Mouse (Mus musculus): ENCODE results near the gene Sdhc. TPM values are rescaled to one million over a fixed set of nuclear protein-coding genes. Genes with fewer than 3 reads are reported as not detected.
"Not testable (repeated sequence)": the region's sequence is repeated elsewhere in the genome, so short reads cannot be mapped to it uniquely, and the experiment has no call there.

The Sdhc gene
- total and polyA plus RNA-seq, 2 experiments, result 194 to 375 TPM

- no peaks in the 10 kb centered on the region for H3K27me3 ChIP-seq (ENCODE audit: control insufficient read depth, insufficient read depth, low read length)
- TF ChIP-seq CTCF (IDR thresholded peaks at IDR 0.05; ENCODE audit: low read depth, low read length) (no peak), POLR2A (IDR thresholded peaks at IDR 0.05; ENCODE audit: extremely low read depth, insufficient read depth, low read length) (no peak)
- peaks cover 14% of the 10 kb centered on the region; the same call in 1 of the 2 replicates for H3K79me2 ChIP-seq (ENCODE audit: control insufficient read depth, insufficient read depth, low read length)
- peak overlapping the region; percentile 73 for H3K27ac ChIP-seq (replicated peaks; ENCODE audit: insufficient read depth, low read depth, low read length)
- DNase-seq (ENCODE audit: extremely low read depth, low read depth, low spot score), result peak; percentile 39
- peak overlapping the region; percentile 40 for H3K4me3 ChIP-seq (ENCODE audit: insufficient read depth, low read depth, low read length)
- H3K36me3 ChIP-seq (ENCODE audit: control insufficient read depth, insufficient read depth, low read length), result no peaks in the 10 kb centered on the region; the same call in 1 of the 2 replicates
- WGBS, result 5% methylated on average over 18 of the region's 18 CpGs
- peak overlapping the region; percentile 69 for H3K9ac ChIP-seq (ENCODE audit: low read depth, low read length)
- peaks cover 7% of the 10 kb centered on the region for H3K4me1 ChIP-seq (ENCODE audit: control insufficient read depth, insufficient read depth, low read length)
Observed at GRCm38 (mm10) chr1:171150838-171151391, 512 bp upstream of the Sdhc start.

DNA sequence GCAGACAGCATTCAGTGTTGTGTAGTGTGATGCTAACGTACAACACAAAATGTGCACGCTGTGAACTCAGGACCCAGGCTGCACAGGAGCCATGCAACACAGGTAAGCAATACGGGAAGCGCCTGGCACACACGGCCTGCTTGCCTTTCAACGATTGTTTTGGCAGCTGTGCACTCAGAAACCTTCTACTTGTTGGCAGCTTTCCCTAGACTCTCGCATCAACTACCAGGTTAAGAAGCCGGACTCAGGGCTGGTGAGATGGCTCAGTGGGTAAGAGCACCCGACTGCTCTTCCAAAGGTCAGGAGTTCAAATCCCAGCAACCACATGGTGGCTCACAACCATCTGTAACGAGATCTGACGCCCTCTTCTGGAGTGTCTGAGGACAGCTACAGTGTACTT, 7.4 kb downstream of the Sdhc start:
- not testable (repeated sequence) for H3K4me1 ChIP-seq (ENCODE audit: control insufficient read depth, insufficient read depth, low read length); H3K9ac ChIP-seq (ENCODE audit: low read depth, low read length); H3K27me3 ChIP-seq (ENCODE audit: control insufficient read depth, insufficient read depth, low read length); H3K4me3 ChIP-seq (ENCODE audit: insufficient read depth, low read depth, low read length); H3K79me2 ChIP-seq (ENCODE audit: control insufficient read depth, insufficient read depth, low read length); H3K27ac ChIP-seq (replicated peaks; ENCODE audit: insufficient read depth, low read depth, low read length)
- peaks cover 38% of the 10 kb centered on the region for H3K36me3 ChIP-seq (ENCODE audit: control insufficient read depth, insufficient read depth, low read length)
- WGBS, result 23% methylated on average over 11 of the region's 11 CpGs
- peak; percentile 87 for DNase-seq (ENCODE audit: extremely low read depth, low read depth, low spot score)

DNA sequence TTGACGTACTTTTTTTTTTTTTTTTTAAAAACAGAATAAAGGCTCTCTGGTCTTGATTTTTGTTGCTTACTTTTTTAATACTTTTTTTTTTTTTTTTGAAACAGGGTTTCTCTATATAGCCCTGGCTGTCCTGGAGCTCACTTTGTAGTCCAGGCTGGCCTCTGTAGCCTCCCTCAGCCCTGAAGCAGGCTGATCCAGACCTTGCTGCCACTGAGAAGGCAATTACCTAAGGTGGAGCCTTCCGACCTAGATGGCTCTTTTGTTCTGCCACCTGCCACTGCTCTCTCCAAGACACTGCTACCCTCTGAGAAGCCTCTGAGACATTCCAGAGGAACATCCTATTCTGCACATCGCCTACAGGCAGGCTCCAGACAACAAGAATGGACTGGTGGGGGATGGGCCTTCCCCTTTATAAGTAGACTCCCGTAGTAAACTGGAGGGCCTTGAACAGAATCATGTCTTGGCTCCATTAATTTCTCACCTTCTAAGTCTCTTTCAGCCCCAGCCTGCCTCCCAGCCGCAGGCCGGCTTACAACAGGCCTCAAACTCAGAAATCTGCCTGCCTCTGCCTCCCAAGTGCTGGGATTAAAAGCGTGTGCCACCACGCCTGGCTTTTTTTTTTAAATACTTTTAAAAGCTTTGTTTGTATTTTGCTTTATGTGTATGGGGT, 12.8 kb downstream of the Sdhc start:
- H3K4me1 ChIP-seq (ENCODE audit: control insufficient read depth, insufficient read depth, low read length); H3K79me2 ChIP-seq (ENCODE audit: control insufficient read depth, insufficient read depth, low read length); H3K9ac ChIP-seq (ENCODE audit: low read depth, low read length); H3K4me3 ChIP-seq (ENCODE audit: insufficient read depth, low read depth, low read length); H3K27me3 ChIP-seq (ENCODE audit: control insufficient read depth, insufficient read depth, low read length); H3K27ac ChIP-seq (replicated peaks; ENCODE audit: insufficient read depth, low read depth, low read length); DNase-seq (ENCODE audit: extremely low read depth, low read depth, low spot score): not testable (repeated sequence)
- 96% methylated on average over 8 of the region's 8 CpGs for WGBS
- H3K36me3 ChIP-seq (ENCODE audit: control insufficient read depth, insufficient read depth, low read length), result peaks cover 63% of the 10 kb centered on the region

DNA sequence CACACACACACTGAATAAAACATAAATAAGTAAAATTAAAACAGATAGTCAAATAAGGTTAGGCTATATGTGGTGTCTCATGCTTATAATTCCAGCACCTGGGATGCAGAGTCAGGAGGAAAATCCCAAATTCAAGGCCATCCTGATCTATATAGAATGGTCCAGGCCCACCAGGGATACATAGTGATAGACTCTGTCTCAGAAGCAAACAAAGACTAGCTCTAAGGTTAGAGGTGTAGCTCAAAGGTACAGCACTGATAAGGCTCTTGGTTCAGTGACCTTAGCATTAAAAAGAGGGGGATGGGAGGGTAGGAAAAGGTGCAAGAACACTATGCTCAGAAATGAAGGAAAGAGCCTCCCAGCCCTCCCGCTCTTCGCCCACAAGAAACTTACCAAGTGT, 14.8 kb downstream of the Sdhc start:
- no peak overlapping the region for H3K4me3 ChIP-seq (ENCODE audit: insufficient read depth, low read depth, low read length)
- no peaks in the 10 kb centered on the region for H3K79me2 ChIP-seq (ENCODE audit: control insufficient read depth, insufficient read depth, low read length)
- no peaks in the 10 kb centered on the region for H3K27me3 ChIP-seq (ENCODE audit: control insufficient read depth, insufficient read depth, low read length)
- H3K4me1 ChIP-seq (ENCODE audit: control insufficient read depth, insufficient read depth, low read length), result peaks cover 3% of the 10 kb centered on the region; the same call in 1 of the 2 replicates
- DNase-seq (ENCODE audit: extremely low read depth, low read depth, low spot score), result no peak
- peaks cover 54% of the 10 kb centered on the region for H3K36me3 ChIP-seq (ENCODE audit: control insufficient read depth, insufficient read depth, low read length)
- no peak overlapping the region for H3K9ac ChIP-seq (ENCODE audit: low read depth, low read length)
- WGBS, result 95% methylated on average over 2 of the region's 2 CpGs
- TF ChIP-seq POLR2A (IDR thresholded peaks at IDR 0.05; ENCODE audit: extremely low read depth, insufficient read depth, low read length) (no peak), CTCF (IDR thresholded peaks at IDR 0.05; ENCODE audit: low read depth, low read length) (no peak)
- H3K27ac ChIP-seq (replicated peaks; ENCODE audit: insufficient read depth, low read depth, low read length), result no peak overlapping the region

DNA sequence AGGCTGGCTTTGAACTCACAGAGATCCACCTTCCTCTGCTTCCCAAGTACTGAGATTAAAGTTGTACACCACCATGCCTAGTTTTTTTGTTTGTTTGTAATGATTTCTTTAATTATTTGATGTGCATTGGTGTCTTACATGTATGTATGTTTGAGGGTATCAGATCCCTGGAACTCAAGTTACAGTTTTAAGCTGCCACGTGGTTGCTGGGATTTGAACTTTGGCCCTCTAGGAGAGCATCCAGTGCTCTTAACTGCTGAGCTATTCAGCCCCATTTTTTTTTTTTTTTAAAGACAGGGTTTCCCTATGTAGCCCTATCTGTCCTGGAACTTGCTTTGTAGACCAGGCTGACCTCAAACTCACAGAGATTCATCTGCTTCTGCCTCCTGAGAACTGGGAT, 19.4 kb downstream of the Sdhc start:
- TF ChIP-seq POLR2A (IDR thresholded peaks at IDR 0.05; ENCODE audit: extremely low read depth, insufficient read depth, low read length) (no peak), CTCF (IDR thresholded peaks at IDR 0.05; ENCODE audit: low read depth, low read length) (no peak)
- peaks cover 3% of the 10 kb centered on the region; the same call in 1 of the 2 replicates for H3K4me1 ChIP-seq (ENCODE audit: control insufficient read depth, insufficient read depth, low read length)
- no peaks in the 10 kb centered on the region for H3K27me3 ChIP-seq (ENCODE audit: control insufficient read depth, insufficient read depth, low read length)
- WGBS, result 13% methylated on average over 1 of the region's 1 CpGs
- H3K27ac ChIP-seq (replicated peaks; ENCODE audit: insufficient read depth, low read depth, low read length), result no peak overlapping the region
- no peaks in the 10 kb centered on the region for H3K79me2 ChIP-seq (ENCODE audit: control insufficient read depth, insufficient read depth, low read length)
- H3K4me3 ChIP-seq (ENCODE audit: insufficient read depth, low read depth, low read length), result no peak overlapping the region
- peak; percentile 66 for DNase-seq (ENCODE audit: extremely low read depth, low read depth, low spot score)
- no peak overlapping the region for H3K9ac ChIP-seq (ENCODE audit: low read depth, low read length)
- peaks cover 47% of the 10 kb centered on the region for H3K36me3 ChIP-seq (ENCODE audit: control insufficient read depth, insufficient read depth, low read length)

DNA sequence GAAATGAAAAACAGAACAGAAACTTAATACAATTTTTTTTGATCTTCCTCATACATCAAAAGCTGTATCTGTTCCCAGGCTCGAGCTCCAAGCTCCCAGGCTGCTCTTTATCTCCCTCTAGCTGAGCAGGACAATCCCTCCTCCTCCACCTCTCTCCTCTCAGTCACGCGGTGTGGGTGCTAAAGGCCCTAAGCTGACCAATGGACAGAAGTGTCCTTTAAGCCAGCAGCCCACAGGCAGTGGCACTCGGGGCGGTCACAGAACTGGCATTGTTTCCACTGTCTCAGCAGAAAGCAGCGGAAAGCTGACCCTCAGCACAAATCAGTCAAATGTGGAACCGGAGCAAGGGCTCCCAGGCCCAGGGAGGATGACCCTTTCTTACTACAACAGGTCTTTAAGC, 21.2 kb downstream of the Sdhc start:
- DNase-seq (ENCODE audit: extremely low read depth, low read depth, low spot score), result no peak
- Histone ChIP-seq H3K9ac (ENCODE audit: low read depth, low read length) (no peak overlapping the region), H3K36me3 (ENCODE audit: control insufficient read depth, insufficient read depth, low read length) (peaks cover 32% of the 10 kb centered on the region), H3K27me3 (ENCODE audit: control insufficient read depth, insufficient read depth, low read length) (no peaks in the 10 kb centered on the region), H3K4me3 (ENCODE audit: insufficient read depth, low read depth, low read length) (no peak overlapping the region), H3K4me1 (ENCODE audit: control insufficient read depth, insufficient read depth, low read length) (peaks cover 3% of the 10 kb centered on the region; the same call in 1 of the 2 replicates), H3K27ac (replicated peaks; ENCODE audit: insufficient read depth, low read depth, low read length) (no peak overlapping the region), H3K79me2 (ENCODE audit: control insufficient read depth, insufficient read depth, low read length) (no peaks in the 10 kb centered on the region)
- TF ChIP-seq CTCF (IDR thresholded peaks at IDR 0.05; ENCODE audit: low read depth, low read length) (no peak), POLR2A (IDR thresholded peaks at IDR 0.05; ENCODE audit: extremely low read depth, insufficient read depth, low read length) (no peak)
- 64% methylated on average over 7 of the region's 7 CpGs for WGBS
